28 mouse cellular contexts compared by ENCODE assay signal in genomic region chr14:30372878-30373277, GRCm38 (mm10).
DNase-seq lines count a peak whose midpoint lies in the region; ATAC-seq and TF ChIP-seq lines count a peak whose summit lies in the region.
"Had no signal": no experiment of that assay in that cellular context is flagged by ENCODE, and none has a peak within 500 bp of the region (broad histone marks: within the 10 kb centered on the region; RNA-seq: fewer than 3 reads in every experiment).

No protein-coding gene starts in this region.

- peak; percentile 43 for TF ChIP-seq CTCF in kidney, postnatal 0 days (IDR thresholded peaks at IDR 0.05; ENCODE audit: low read depth)
- peak; percentile 47 for TF ChIP-seq CTCF in stomach, postnatal 0 days (IDR thresholded peaks at IDR 0.05; ENCODE audit: low read depth)

- no peak for DNase-seq in kidney, postnatal 0 days (ENCODE audit: low spot score)
- DNase-seq in lung, postnatal 10 days, result peak; percentile 31
- DNase-seq in lung, postnatal 4 days, result no peak
- DNase-seq in ZHBTc4 (ENCODE audit: low read depth, low spot score), result peak; percentile 6
- no peak for DNase-seq in stomach, postnatal 0 days (ENCODE audit: low spot score)
- DNase-seq in adrenal gland, postnatal 36 days, result no peak
- DNase-seq: B cell, adult 2 months; cerebellum, adult 11 months; cerebellum, adult 9-11 months; gastrocnemius, postnatal 14 days; heart, adult 11 months; heart, postnatal 14 days; kidney, adult 18-20 months; layer of hippocampus, postnatal 36 days; lung, postnatal 36 days; right cerebral cortex, adult 18-20 months; right cerebral cortex, postnatal 4 days; thymus, adult 18-20 months had no signal

- no peak overlapping the region for H3K9ac ChIP-seq in kidney, postnatal 0 days (ENCODE audit: low read depth, low read length)
- H3K9ac ChIP-seq in kidney, embryonic 14.5 days (ENCODE audit: low read depth, low read length), result no peak overlapping the region
- no peak overlapping the region for H3K9ac ChIP-seq in stomach, postnatal 0 days (ENCODE audit: low read length)
- H3K9ac ChIP-seq: limb, embryonic 13.5 days; liver, embryonic 15.5 days; midbrain, embryonic 15.5 days; neural tube, embryonic 15.5 days; stomach, embryonic 15.5 days had no signal

- no peak overlapping the region for H3K4me3 ChIP-seq in kidney, postnatal 0 days (replicated peaks; ENCODE audit: low read depth, low read length)
- H3K4me3 ChIP-seq in kidney, embryonic 14.5 days (ENCODE audit: low read length), result no peak overlapping the region
- no peak overlapping the region for H3K4me3 ChIP-seq in stomach, postnatal 0 days (ENCODE audit: low read depth, low read length)
- H3K4me3 ChIP-seq: forebrain, embryonic 10.5 days; limb, embryonic 13.5 days; liver, embryonic 15.5 days; midbrain, embryonic 15.5 days; neural tube, embryonic 15.5 days; stomach, embryonic 15.5 days had no signal

- H3K9me3 ChIP-seq in kidney, postnatal 0 days (replicated peaks; ENCODE audit: low read length), result no peaks in the 10 kb centered on the region
- peaks cover 4% of the 10 kb centered on the region; the same call in 1 of the 2 replicates for H3K9me3 ChIP-seq in kidney, embryonic 14.5 days (ENCODE audit: control insufficient read depth, low read length)
- no peaks in the 10 kb centered on the region for H3K9me3 ChIP-seq in stomach, postnatal 0 days (ENCODE audit: control insufficient read depth, low read length)
- H3K9me3 ChIP-seq: liver, embryonic 15.5 days; midbrain, embryonic 15.5 days; stomach, embryonic 15.5 days had no signal

- H3K4me2 ChIP-seq in kidney, postnatal 0 days (ENCODE audit: low read length), result no peak overlapping the region
- no peak overlapping the region for H3K4me2 ChIP-seq in kidney, embryonic 14.5 days (replicated peaks; ENCODE audit: low read depth, low read length)
- no peak overlapping the region for H3K4me2 ChIP-seq in stomach, postnatal 0 days (replicated peaks; ENCODE audit: low read depth)
- H3K4me2 ChIP-seq: heart, embryonic 11.5 days; limb, embryonic 13.5 days; liver, embryonic 15.5 days; midbrain, embryonic 15.5 days; neural tube, embryonic 15.5 days; stomach, embryonic 15.5 days had no signal

- no peak overlapping the region for H3K27ac ChIP-seq in kidney, postnatal 0 days
- H3K27ac ChIP-seq in kidney, embryonic 14.5 days (ENCODE audit: low read depth, low read length), result no peak overlapping the region
- H3K27ac ChIP-seq in stomach, postnatal 0 days (replicated peaks), result no peak overlapping the region
- H3K27ac ChIP-seq: forebrain, embryonic 10.5 days; hindbrain, postnatal 0 days; limb, embryonic 13.5 days; liver, embryonic 15.5 days; midbrain, embryonic 15.5 days; neural tube, embryonic 15.5 days; stomach, embryonic 15.5 days had no signal

- H3K27me3 ChIP-seq in kidney, postnatal 0 days (ENCODE audit: insufficient read depth, low read length), result no peaks in the 10 kb centered on the region
- H3K27me3 ChIP-seq in kidney, embryonic 14.5 days (ENCODE audit: control insufficient read depth, insufficient read depth, low read length), result no peaks in the 10 kb centered on the region
- no peaks in the 10 kb centered on the region for H3K27me3 ChIP-seq in stomach, postnatal 0 days (ENCODE audit: control insufficient read depth, insufficient read depth, low read length)
- H3K27me3 ChIP-seq: limb, embryonic 13.5 days; liver, embryonic 15.5 days; midbrain, embryonic 15.5 days; neural tube, embryonic 15.5 days; stomach, embryonic 15.5 days had no signal

- ATAC-seq in kidney, postnatal 0 days (replicated peaks; ENCODE audit: low FRiP score, low read depth), result no peak
- no peak for ATAC-seq in kidney, embryonic 14.5 days (ENCODE audit: low FRiP score, low TSS enrichment)
- ATAC-seq in stomach, postnatal 0 days (ENCODE audit: low FRiP score, low TSS enrichment), result no peak
- ATAC-seq: forebrain, embryonic 16.5 days; hindbrain, postnatal 0 days; midbrain, embryonic 15.5 days had no signal

- no peak for TF ChIP-seq EP300 in stomach, postnatal 0 days (optimal IDR thresholded peaks at IDR 0.05)

- no peaks in the 10 kb centered on the region for H3K36me3 ChIP-seq in kidney, postnatal 0 days (ENCODE audit: insufficient read depth, low read length)
- H3K36me3 ChIP-seq in kidney, embryonic 14.5 days (ENCODE audit: control insufficient read depth, insufficient read depth, low read length), result no peaks in the 10 kb centered on the region
- H3K36me3 ChIP-seq in stomach, postnatal 0 days (ENCODE audit: control insufficient read depth, insufficient read depth, low read length), result no peaks in the 10 kb centered on the region
- H3K36me3 ChIP-seq: forebrain, embryonic 10.5 days; limb, embryonic 13.5 days; liver, embryonic 15.5 days; midbrain, embryonic 15.5 days; neural tube, embryonic 15.5 days; stomach, embryonic 15.5 days had no signal

- H3K4me1 ChIP-seq in kidney, postnatal 0 days (replicated peaks; ENCODE audit: insufficient read depth, low read length), result no peaks in the 10 kb centered on the region
- H3K4me1 ChIP-seq in kidney, embryonic 14.5 days (ENCODE audit: control insufficient read depth, insufficient read depth, low read length), result no peaks in the 10 kb centered on the region
- H3K4me1 ChIP-seq in stomach, postnatal 0 days (replicated peaks; ENCODE audit: control insufficient read depth, insufficient read depth), result no peaks in the 10 kb centered on the region
- H3K4me1 ChIP-seq: forebrain, embryonic 10.5 days; limb, embryonic 13.5 days; liver, embryonic 15.5 days; midbrain, embryonic 15.5 days; neural tube, embryonic 15.5 days; stomach, embryonic 15.5 days had no signal

- 23% methylated on average over 1 of the region's 1 CpGs for WGBS in kidney, postnatal 0 days
- 25% methylated on average over 1 of the region's 1 CpGs for WGBS in kidney, embryonic 14.5 days
- 31% methylated on average over 1 of the region's 1 CpGs for WGBS in stomach, postnatal 0 days

Comparison
In these comparisons a context has a peak if more than half of its experiments do, and no peak if none do; other contexts are left out.
1. DNase-seq: peak in lung, postnatal 10 days (single experiment) and ZHBTc4 (single experiment); none in kidney, postnatal 0 days (single experiment), lung, postnatal 4 days (0 of 2), stomach, postnatal 0 days (single experiment) and adrenal gland, postnatal 36 days (0 of 2).